Mouse (Mus musculus): ENCODE results near the gene AL607142.1. TPM values are rescaled to one million over a fixed set of nuclear protein-coding genes. Genes with fewer than 3 reads are reported as not detected.

AL607142.1 gene
- total RNA-seq, 2 experiments from 2014 or later, result not detected

GRCm38 (mm10) chr4:120053026-120054005 lies 11.5 kb upstream of the AL607142.1 start:
- intact Hi-C loops (cut with DNase I; ENCODE audit: low total_unique reads), result no loop called here

GRCm38 (mm10) chr4:120054145-120054544 lies 10.7 kb upstream of the AL607142.1 start:
- intact Hi-C loops (cut with DNase I; ENCODE audit: low total_unique reads), result no loop called here
- no peak for DNase-seq

More at GRCm38 (mm10) chr4:120053026-120054005, 11.5 kb upstream of the AL607142.1 start:
- no peak for DNase-seq

GRCm38 (mm10) chr4:120056451-120056850 lies 8.3 kb upstream of the AL607142.1 start:
- intact Hi-C loops (cut with DNase I; ENCODE audit: low total_unique reads), result no loop called here
- no peak for DNase-seq

- intact Hi-C loops (cut with DNase I; ENCODE audit: low total_unique reads), result no loop called here
- DNase-seq, result no peak
Measured at GRCm38 (mm10) chr4:120057529-120057928, 7.3 kb upstream of the AL607142.1 start.

- intact Hi-C loops (cut with DNase I; ENCODE audit: low total_unique reads), result no loop called here
- no peak for DNase-seq
Measured at GRCm38 (mm10) chr4:120058157-120058556, 6.6 kb upstream of the AL607142.1 start.

DNA sequence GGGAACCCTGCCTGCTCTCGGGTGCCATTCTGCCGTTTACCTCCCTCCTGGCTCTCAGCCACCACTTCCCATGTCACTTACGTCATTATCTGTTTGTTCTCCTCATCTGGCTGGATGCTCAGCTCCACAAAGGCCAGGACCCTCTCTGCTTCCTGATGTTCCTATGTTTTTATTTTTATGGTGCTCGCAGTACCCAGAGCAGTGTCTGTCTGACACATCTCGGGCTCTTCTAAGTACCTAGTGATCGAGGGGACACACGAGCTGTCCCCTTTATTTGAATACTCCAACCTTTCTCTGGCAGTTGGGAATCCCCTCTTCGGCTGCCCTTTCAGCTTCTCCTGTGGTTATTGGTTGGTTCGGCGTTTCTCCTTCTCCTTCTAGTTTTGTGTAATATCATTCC lies 6.0 kb upstream of the AL607142.1 start:
- intact Hi-C loops (cut with DNase I; ENCODE audit: low total_unique reads), result no loop called here
- DNase-seq, result no peak

GRCm38 (mm10) chr4:120061727-120062126 lies 3.1 kb upstream of the AL607142.1 start:
- DNase-seq, result no peak
- intact Hi-C loops (cut with DNase I; ENCODE audit: low total_unique reads), result no loop called here

GRCm38 (mm10) chr4:120062198-120062597 lies 2.6 kb upstream of the AL607142.1 start:
- intact Hi-C loops (cut with DNase I; ENCODE audit: low total_unique reads), result no loop called here
- DNase-seq, result no peak

DNA sequence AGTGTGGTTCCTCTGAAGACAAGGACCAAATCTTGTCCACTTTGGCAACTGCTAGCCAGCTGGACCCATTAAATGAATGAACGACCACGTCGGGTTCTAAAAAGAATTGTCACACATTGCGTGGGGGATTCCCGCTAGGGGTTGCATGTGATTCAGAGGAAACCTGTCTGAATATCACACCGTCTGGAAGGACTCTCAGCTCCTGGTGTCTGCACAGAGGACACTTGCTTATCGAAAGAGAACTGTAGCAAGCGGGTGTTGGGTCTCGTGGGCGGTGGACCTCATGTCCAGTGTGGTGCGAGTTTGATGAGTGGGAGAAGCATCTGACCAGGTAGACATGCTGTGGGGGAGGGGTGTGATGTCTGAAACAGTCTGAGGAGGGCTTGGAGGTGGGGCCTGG lies 2.0 kb upstream of the AL607142.1 start:
- intact Hi-C loops (cut with DNase I; ENCODE audit: low total_unique reads), result no loop called here
- DNase-seq, result no peak

GRCm38 (mm10) chr4:120063353-120064124 lies 1.3 kb upstream of the AL607142.1 start:
- intact Hi-C loops (cut with DNase I; ENCODE audit: low total_unique reads), result no loop called here
- DNase-seq, result no peak

GRCm38 (mm10) chr4:120066841-120067591 lies 2.2 kb downstream of the AL607142.1 start:
- intact Hi-C loops (cut with DNase I; ENCODE audit: low total_unique reads), result no loop called here
- DNase-seq, result no peak

- intact Hi-C loops (cut with DNase I; ENCODE audit: low total_unique reads), result no loop called here
- no peak for DNase-seq
Measured at GRCm38 (mm10) chr4:120067592-120068235, 2.9 kb downstream of the AL607142.1 start.

- intact Hi-C loops (cut with DNase I; ENCODE audit: low total_unique reads), result no loop called here
- no peak for DNase-seq
Measured at GRCm38 (mm10) chr4:120068883-120069581, 4.2 kb downstream of the AL607142.1 start.

DNA sequence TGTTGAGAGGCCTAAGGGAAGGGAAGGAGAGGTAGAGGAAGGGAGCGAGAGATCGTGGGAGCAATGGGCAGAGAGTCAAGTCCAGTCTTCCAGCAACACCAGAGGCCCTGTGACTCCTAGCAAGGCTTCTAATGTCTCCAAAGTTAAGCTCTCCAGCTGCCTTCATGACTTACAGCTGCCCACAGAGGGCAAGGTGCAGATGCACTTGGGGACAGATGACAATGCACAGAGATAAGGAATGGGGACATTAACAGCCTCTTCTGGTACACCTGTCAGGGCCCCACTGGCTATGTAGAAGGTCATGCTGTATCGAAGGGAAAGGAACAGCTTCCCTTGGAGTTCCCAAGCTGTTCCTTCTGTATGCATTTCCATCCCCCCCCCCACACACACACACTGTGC lies 4.8 kb downstream of the AL607142.1 start:
- DNase-seq, result no peak
- intact Hi-C loops (cut with DNase I; ENCODE audit: low total_unique reads), result no loop called here

- intact Hi-C loops (cut with DNase I; ENCODE audit: low total_unique reads), result no loop called here
- DNase-seq, result no peak
Measured at GRCm38 (mm10) chr4:120071411-120071810, 6.6 kb downstream of the AL607142.1 start.

DNA sequence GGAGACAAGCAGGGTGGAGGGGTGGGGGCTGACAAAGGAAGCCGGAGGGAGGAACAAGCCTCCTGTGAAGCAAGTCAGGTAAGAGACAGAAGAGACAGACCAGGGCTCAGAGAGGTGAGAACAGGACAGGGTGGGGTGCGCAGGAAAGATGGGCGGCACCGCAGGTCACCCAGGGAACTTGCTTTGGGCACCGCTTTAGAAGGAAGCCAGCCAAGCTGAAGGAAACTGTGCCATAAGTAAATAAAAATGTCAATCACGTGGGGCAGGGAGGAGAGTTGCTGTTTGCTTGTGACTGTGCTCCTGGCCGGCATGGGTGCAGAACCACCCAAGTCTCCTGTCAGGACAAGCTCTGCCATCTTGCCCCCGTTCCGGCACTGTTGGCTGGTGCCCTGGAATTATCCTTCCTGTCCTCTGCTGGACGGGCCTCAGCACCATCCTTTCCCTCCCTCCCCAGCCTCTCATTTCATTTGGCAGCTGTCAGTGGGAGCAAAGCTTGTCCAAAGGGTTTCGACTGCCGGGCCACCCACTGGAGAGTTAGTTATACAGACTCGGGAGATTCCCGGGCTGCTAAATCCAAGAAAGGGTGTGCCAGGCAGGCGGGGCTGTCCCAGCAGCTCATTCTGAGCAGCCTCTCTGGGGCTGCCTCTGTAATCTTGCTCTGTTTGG lies 7.2 kb downstream of the AL607142.1 start:
- peak; percentile 41 for DNase-seq
- intact Hi-C loops (cut with DNase I; ENCODE audit: low total_unique reads), result no loop called here

DNA sequence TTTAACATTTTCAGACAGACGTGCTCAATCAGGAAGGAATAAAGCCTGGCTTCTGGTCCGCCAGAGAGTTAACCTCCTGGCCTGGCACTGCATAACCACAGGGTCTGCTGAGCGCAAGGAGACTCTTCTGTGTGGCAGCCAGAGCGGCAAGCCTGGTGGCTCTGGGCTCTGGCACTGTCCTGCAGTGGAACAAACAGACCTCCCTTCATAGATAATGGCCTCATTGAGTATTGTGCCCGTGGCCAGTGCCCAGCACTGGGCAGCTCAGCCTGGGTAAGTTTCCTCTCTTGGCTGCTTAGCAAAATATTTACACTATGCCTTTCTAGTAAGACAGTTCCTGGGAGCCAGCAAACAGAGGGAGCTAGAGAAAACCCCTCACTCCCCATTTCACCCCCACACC lies 9.3 kb downstream of the AL607142.1 start:
- DNase-seq, result no peak
- intact Hi-C loops (cut with DNase I; ENCODE audit: low total_unique reads), result no loop called here

DNA sequence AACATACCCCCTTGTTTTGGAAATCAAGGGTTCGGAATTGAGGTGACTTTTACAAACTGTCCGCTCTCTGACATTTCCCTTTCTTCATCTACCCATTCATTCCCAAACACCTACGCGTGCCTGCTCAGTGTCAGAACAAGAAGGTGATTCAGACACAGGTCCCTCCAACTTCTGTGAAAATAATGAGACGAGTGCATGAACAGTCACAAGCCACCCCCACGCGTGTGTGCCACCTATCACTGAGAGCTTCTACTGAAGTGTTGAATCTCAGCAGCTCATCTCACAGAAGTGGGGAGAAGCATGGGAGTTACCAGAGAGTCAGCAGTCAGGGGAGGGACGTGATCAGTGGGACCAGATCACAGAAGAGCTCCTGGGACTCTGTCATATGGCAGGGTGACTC lies 12.5 kb downstream of the AL607142.1 start:
- intact Hi-C loops (cut with DNase I; ENCODE audit: low total_unique reads), result no loop called here
- no peak for DNase-seq

All from gastrocnemius, postnatal 14 days (tissue).